Mouse (Mus musculus) B cell, adult 2 months (primary cell): Measurements from ENCODE around the gene Ceacam15.
"Not testable (repeated sequence)": the region's sequence is repeated elsewhere in the genome, so short reads cannot be mapped to it uniquely, and the experiment has no call there.

ENCODE experiments used
- DNase-seq, 2 experiments: peaks; one replicate each; pipeline ENCODE4 v3.0.0; 2022

Gene Ceacam15

DNA sequence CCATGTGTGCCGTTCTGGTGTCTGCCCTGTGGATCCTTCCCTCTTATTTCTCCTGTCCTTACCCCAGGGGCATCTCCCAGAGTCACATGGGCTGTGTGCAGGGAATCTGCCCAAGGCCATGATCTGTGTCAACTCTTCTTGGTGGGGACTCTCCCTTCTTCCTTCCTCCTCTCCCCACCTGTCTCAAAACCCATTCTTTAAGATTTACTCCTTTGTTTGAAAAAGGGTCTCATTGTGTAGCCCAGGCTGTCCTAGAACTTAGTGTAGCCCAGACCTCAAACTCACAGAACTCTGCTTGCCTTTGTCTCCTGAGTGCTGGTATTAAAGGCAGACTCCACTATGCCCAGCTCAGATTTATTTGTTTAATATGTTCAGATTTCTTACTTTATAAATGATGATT, at the start of gene Ceacam15:
Ceacam15 (minus strand) TSS at position 101 of the 400 bp plus-strand sequence.
- no peak for DNase-seq

DNA sequence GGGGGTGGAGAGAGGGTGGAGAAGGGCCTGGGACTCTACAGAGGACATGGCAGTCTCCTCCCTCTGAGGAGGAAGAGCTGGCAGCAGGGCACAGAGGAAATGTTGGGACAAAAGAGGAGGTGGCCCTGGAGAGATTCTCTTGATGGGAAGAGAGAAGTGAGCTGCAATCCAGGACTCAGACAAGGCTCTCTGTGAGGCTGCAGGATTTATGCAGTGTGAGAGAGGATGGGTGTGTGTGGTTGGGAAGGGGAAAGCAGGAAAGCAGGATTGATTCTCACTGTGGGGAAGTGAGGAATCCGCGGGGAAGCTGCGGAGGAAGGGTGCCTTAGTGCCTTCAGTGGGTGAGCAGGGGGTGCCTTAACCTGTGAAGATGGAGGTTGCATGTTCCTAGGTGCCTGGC, 47.0 kb upstream of the Ceacam15 start:
- DNase-seq: not testable (repeated sequence)

DNA sequence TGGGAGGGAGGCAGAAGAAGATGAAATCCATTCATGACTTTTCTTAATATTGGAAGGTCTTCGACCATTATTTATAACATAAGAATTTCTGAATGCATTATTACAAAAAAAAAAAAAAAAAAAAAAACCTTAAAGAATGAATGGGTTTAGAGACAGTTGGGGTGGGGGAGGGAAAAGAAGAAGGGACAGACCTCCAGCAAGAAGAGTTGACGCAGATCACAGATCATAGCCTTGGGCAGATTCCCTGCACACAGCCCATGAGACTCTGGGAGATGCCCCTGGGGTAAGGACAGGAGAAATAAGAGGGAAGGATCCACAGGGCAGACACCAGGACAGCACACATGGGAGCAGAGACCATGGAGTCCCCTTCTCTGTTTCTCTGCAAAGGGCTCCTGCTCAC, 46.1 kb upstream of the Ceacam15 start, which contains the start of gene Ceacam9:
Ceacam9 (plus strand) TSS at position 301 of the 400 bp plus-strand sequence.
- DNase-seq: no peak

DNA sequence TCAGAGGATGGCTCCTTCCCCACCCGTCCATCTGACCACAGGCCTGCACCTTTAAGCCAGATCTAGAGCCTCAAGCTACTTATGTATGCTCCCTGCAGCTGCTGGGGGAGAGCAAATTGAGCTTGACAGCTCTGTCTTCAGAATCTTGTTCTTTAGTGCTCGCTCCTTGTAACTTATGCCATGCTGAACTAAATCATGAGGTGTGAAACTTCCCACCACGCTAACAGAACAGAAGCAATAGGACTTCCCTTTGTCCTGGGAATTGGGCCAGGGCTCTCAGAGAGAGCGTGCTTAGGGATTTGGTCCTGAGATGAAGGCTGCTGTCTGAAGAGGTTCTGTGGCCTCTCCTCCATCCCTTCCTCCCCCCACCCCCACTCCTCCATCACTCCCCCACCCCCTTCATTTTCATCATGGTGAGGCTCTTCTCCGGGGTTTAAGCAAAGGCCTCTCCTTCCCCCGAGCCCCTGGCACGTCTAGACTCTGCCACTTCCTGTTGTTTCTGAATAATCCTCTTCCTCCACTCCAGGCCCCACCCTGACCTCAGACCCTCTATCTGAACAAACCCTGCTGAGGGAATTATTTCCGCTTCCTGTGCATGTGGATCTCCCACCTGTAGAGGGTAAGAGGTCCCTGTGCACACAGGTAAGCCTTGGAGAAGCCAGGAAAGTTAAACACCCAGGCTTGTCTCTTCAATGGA, 41.1 kb upstream of the Ceacam15 start:
- DNase-seq: not testable (repeated sequence)

DNA sequence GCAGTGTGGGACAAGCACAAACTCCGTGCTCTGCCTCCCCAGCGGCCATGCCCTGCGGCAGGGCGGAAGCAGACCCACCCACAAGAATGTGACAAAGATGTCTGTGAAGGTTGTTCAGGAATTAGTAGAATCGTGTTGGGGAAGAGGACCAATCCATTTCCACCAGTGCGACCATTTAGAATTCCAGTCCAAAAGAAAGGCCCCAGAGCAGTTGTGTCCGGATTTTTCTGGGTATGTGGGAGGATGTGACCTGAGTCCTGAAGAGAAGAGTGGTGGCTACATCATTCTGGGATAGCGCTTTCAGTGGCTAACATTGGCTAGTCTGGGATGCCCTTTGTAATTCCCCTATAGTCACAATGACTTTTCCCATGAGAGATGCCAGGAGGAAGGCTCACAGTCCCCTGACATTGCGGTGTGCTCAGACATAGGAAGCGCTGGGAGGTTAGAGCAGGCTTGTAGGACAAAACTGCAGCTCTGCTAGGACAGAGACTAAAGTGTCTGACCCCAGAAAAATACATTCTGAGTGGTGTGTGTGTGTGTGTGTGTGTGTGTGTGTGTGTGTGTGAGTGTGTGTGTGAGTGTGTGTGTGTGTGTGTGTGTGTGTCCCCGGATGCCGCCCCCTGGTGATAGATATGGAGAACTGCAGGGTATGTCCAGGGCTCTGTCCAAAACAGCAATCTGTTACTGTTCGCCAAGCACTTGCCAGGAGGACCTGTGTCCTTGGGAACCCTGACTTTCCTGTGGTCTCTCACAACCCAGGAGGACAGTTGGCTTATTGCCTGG, 37.3 kb upstream of the Ceacam15 start:
- DNase-seq: peak in 1 of 2 experiments; percentile 13

DNA sequence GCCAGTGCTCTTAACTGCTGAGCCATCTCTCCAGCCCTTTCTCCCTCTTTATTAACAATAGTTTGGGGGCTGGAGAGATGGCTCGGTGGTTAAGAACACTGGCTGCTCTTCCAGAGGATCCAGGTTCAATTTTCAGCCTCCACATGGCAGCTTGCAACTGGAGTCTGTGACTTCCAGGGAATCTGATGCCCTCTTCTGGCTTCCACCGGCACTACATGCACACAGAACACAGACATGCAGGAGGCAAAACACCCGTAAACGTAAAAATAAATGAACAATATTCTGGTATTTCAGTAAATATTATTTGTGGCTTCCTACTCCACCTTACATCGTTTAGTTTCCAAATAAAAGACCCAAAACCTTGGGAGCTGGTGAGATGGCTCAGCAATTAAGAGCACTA, 35.1 kb upstream of the Ceacam15 start:
- no peak for DNase-seq

DNA sequence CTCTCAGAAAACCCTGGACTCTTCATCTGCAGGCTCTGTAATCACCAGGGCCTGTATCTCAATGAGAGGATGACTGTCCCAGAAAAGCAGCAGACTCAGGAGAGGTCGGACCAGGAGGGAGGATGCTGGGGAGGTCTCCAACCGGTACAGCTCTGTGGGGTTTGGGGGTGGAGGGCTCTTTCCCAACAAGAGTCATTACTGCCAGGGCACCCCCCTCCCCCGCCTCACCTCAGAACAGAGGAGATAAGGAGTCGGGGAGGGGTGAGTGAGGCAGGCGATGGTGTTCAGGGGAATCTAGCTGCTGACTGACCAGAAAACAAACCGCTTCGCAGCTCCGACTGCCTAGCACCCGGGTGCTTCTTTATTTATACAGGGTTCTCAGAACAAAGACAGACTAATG, 32.7 kb upstream of the Ceacam15 start:
- DNase-seq: no peak

DNA sequence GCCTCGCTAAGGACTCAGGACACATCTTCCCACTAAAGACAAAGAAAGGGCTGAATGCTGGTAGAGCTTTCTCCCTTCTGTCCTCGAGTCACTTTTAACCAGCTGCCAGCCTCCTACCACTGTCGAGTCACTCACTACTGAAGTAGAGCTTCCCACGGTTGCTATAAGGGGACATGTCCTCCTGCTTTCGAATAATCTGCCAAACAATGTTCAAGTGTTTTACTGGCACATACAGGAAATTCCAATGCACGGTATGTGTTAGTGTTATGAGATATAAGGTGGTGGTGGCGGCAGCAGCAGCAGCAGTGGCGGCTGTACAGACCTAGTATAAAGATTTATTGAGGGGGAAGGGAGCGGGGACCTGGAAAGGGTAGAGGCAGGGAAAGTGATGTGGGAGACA, 30.9 kb upstream of the Ceacam15 start:
- DNase-seq: no peak

DNA sequence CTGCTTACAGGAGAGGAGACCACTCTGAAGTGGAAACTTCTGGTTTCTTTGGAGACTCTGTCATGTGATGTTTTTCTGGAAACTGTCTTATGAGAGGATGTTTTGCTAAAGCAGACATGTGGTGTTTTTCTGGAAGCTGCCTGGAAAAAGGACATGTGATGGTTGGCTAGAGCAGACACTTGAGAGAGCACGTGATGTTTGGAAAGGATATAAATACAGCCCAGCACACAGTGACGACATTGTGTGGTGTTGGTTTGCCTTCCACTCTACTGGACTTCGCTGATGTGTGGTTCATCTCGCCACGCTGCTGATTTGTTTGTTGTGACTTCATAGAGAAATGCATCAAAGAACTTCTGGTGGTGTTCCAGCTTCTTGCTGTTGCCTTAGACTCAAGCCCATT, 25.1 kb upstream of the Ceacam15 start:
- no peak for DNase-seq

DNA sequence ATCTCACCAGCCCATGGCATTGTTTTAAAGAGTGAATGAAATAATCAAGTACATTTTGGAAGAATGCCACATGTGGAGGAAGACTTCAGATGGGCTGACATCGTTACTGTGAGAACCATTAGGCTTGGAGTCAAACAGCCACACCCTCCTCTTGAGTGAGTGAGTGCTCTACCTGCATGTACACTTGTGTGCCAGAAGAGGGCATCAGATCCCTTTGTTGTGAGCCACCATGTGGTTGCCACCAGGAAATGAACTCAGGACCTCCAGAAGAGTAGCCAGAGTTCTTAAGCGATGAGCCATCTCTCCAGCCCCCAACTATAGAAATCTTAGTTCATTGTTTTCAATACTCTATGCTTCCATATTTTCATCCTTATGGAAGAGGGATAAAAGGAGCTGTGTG, 23.5 kb upstream of the Ceacam15 start:
- peak; percentile 15 to 18 for DNase-seq

DNA sequence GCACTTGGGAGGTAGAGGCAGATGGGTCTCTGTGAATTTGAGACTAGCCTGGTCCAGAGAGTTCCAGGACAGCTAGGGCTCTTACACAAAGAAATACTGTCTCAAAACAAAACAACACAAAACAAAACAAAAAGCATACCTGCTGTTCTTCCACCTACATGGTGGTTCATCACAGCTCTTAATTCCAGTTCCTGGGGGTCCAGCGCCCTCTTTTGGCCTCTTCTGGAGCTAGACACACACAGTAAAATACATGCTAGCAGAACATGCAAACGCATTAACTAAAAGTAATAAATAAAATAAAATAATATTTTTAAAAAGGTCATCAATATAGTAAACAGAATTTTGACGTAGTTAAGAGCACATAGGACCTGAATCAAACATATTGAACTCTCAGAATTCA, 19.5 kb upstream of the Ceacam15 start:
- DNase-seq: peak; percentile 57 to 60

DNA sequence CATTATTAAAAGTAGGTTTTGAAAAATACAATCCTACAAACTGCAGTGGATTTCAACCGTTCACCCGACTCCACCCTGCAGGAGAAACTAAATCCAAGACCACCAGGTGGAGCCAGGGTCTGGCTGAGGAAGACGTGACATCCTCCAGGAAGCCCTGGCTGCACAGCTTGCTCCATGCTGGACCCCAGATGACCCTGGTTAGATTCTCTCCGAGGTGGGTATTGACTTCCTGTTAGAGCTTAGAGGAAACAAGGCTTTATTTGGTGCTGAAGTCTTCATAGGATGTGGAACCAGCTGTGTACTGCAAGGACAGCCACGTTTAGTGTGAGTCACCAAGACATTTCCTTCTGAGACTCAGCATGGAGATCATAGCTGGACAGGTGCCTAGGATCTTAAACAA, 13.7 kb upstream of the Ceacam15 start:
- no peak for DNase-seq

DNA sequence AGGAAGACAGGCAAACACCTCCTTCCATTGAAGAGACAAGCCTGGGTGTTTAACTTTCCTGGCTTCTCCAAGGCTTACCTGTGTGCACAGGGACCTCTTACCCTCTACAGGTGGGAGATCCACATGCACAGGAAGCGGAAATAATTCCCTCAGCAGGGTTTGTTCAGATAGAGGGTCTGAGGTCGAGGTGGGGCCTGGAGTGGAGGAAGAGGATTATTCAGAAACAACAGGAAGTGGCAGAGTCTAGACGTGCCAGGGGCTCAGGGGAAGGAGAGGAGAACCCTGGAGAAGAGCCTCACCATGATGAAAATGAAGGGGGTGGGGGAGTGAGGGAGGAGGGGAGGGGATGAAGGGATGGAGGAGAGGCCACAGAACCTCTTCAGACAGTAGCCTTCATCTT, 4.7 kb upstream of the Ceacam15 start:
- DNase-seq: not testable (repeated sequence)

DNA sequence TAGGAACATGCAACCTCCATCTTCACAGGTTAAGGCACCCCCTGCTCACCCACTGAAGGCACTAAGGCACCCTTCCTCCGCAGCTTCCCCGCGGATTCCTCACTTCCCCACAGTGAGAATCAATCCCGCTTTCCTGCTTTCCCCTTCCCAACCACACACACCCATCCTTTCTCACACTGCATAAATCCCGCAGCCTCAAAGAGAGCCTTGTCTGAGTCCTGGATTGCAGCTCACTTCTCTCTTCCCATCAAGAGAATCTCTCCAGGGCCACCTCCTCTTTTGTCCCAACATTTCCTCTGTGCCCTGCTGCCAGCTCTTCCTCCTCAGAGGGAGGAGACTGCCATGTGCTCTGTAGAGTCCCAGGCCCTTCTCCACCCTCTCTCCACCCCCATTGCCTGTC, 806 bp downstream of the Ceacam15 start:
- DNase-seq: not testable (repeated sequence)

DNA sequence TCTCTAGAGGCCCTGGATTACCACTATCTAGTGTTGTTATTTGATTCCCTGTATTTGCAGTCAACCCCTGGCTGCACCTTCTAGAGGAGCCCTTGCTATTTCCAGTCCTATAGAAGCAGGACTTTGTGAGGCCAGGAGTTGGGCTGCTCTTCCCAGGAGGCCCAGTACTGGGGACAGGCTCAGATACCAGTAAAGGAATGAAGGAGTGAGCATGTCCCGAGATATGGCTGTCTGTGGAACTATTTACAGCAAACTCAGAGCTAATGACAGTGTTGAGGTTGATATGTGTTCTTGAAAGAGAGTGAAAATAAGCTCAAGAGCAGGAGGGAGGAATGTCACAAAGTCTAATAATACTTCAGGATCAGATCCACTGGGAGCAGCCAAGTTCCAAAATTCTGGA, 1.7 kb downstream of the Ceacam15 start:
- DNase-seq: no peak

DNA sequence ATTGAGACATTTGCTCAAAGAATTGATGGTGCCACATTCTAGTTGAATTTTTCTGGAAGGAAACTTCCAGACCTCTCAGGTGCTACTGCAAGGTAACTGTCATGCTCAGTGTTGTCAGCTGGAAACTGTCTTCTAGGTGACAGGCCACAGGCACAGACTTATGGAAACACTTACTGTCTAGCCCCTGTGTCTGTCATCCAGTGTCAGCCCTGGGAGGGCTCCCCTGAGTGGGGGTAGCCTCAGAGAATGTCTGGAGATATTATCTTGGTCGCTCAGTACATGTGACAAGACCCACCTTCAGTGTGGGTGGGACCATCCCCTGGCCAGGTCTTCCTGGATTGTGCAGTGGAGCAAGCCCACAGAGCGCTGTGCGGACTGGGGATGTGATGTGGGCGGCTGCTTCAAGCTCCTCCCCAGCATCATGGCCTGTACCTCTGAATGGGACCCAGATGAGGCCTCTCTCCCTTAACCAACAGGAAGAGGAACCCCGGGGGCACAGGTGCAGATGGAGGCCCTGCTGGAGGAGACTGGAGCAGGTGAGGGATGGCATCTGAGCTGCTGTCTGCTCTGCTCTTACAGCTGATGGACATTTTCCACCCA, 7.1 kb downstream of the Ceacam15 start:
- DNase-seq: not testable (repeated sequence)

DNA sequence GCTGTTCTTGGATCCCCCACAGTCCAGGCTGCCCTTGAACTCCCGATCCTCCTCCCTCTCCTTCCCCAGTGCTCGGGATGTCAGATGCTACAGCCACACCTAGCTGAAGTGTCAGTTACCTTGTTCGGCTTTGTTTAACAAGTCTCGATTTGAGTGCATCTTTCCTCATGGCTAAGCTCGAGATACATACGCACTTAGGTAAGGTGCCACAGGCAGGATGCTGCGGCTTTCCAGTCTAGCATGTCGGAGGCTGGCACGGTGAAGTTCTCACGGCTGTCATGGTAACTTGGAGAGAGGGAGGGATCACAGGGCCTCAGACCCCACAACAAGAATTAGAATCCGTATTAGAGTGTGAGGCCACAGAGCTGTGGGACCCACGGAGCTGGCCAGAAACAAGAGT, 31.2 kb downstream of the Ceacam15 start:
- DNase-seq: no peak

DNA sequence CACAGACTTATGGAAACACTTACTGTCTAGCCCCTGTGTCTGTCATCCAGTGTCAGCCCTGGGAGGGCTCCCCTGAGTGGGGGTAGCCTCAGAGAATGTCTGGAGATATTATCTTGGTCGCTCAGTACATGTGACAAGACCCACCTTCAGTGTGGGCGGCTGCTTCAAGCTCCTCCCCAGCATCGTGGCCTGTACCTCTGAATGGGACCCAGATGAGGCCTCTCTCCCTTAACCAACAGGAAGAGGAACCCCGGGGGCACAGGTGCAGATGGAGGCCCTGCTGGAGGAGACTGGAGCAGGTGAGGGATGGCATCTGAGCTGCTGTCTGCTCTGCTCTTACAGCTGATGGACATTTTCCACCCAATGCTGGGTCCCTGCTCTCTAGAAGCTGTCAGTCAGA, 32.4 kb downstream of the Ceacam15 start:
- not testable (repeated sequence) for DNase-seq

DNA sequence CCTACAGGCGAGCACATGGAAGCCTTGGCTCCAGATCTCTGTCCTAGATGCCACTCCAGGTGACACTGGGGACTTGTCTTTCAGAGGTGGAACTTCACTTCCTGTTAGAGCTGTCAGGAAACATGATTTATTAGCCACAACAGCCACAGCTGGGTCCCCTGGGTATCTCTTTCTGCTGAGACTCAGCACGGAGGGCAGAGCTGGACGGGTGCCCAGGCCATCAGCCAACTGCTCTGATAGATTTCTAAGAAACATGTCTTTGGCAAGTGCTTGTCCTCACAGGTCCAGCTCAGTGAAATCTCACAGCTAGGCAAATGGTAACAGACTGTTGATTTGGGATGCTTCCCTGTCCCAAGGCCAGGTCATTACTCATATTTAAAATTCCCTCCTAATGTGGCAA, 36.5 kb downstream of the Ceacam15 start:
- no peak for DNase-seq

DNA sequence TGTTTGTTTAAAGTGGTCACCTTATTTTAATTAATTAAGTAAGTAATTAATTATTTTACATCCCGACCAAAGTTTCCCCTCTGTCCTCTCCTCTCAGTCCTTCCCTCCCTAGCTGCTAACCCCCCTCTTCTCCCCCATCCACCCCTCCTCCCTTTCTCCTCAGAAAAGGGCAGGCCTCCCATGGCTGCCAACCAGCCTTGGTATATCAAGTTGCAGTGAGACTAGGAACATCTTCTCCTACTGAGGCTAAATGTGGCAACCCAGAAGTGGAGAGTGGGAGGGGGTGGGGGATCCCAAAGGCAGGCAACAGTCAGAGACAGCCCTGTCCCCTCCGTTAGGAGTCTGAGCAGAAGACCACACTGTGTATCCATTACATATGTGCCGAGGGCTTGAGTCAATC, 40.4 kb downstream of the Ceacam15 start:
- DNase-seq: no peak

DNA sequence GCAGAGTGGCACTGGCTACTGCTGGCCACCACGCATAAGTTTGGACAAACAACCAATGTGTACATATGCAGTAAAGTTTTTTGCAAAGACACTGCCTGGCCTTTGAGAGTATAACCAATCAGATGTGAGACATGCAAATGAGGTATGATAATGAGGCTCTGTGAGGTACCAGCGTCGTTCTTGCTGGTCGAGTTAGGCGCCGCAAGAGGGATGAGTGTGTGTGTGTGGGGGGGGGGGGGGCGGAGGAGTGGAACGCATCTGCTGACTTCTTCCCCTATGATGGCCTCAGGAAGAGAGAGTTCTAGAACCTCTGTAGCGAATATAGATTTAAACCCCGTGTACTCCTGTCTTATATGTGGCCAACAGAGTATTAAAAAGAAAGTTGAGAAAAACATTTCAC, 41.6 kb downstream of the Ceacam15 start:
- peak in 1 of 2 experiments; percentile 17 for DNase-seq

DNA sequence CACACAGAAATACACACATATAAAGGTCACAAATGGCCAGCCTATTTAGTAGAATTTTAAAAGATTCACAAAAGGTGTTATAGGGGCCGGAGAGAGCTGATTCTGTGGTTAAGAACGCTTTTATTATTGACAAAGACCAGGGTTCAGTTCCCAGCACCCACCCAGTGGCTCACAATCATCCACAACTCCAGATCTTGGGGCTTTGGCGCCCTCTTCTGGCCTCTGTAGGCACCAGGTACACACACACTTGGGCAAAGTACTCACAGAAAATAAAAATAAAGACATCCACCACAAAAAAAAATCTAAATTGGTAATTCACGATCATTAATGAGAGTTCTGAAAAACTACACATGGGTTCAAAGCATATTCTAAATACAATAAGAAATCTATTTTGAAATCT, 43.6 kb downstream of the Ceacam15 start:
- DNase-seq: peak; percentile 28 to 29

DNA sequence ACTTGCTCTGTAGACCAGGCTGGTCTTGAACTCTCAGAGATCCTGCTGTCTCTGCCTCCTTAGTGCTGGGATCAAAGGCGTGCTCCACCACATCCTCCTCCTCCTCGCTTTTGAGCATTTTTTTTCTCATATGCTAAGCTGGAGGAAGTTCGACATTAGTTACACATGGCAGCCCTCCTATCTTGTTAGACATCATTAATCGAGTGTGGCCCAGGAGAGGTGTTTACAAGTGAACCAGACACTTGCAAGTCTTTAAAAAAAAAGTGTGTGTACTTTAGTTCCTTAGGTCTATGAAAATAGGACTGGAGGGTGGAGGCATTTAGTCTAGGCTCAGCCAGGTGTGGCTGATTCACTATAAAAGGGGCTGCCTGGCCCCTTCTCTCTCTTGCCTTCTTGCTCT, 44.5 kb downstream of the Ceacam15 start:
- no peak for DNase-seq
